Mouse (Mus musculus) T-helper 1 cell (primary cell): ENCODE data around the gene Meis2.

Experiments
- in situ Hi-C: fragments of 300-600 bp; cut with MboI, MseI; formaldehyde crosslinking; loops from one replicate; pipeline ENCODE4 v1.15.1; 2025; ENCODE audit warnings: high pct_unique_total_duplicates

The Meis2 gene

GRCm38 (mm10) chr2:116069451-116070225 lies 4.0 kb upstream of the Meis2 start:
- in situ Hi-C loops, result loop anchor here (5.0 to 10.0 kb wide), 2 partner anchors 215 to 492 kb away; no protein-coding TSS in a partner anchor

GRCm38 (mm10) chr2:116068901-116069300 lies 3.3 kb upstream of the Meis2 start:
- in situ Hi-C loops, result loop anchor here (10.0 kb wide), 1 partner anchor 214 kb away; no protein-coding TSS in a partner anchor

- in situ Hi-C loops, result loop anchor here (10.0 kb wide), 1 partner anchor 214 kb away; no protein-coding TSS in a partner anchor
Observed at GRCm38 (mm10) chr2:116068461-116068860, 2.8 kb upstream of the Meis2 start.

GRCm38 (mm10) chr2:116067711-116068110 lies 2.1 kb upstream of the Meis2 start:
- in situ Hi-C loops, result loop anchor here (10.0 kb wide), 1 partner anchor 213 kb away; no protein-coding TSS in a partner anchor

GRCm38 (mm10) chr2:116067065-116067497 lies 1.4 kb upstream of the Meis2 start:
- in situ Hi-C loops, result loop anchor here (10.0 kb wide), 1 partner anchor 212 kb away; no protein-coding TSS in a partner anchor

GRCm38 (mm10) chr2:116066057-116066941 lies 660 bp upstream of the Meis2 start:
- in situ Hi-C loops, result loop anchor here (10.0 kb wide), 1 partner anchor 211 kb away; no protein-coding TSS in a partner anchor

- in situ Hi-C loops, result loop anchor here (10.0 kb wide), 1 partner anchor 210 kb away; no protein-coding TSS in a partner anchor
Observed at GRCm38 (mm10) chr2:116065057-116065456, 582 bp downstream of the Meis2 start.

GRCm38 (mm10) chr2:116064521-116064920 lies 1.1 kb downstream of the Meis2 start:
- in situ Hi-C loops, result loop anchor here (10.0 kb wide), 1 partner anchor 210 kb away; no protein-coding TSS in a partner anchor

GRCm38 (mm10) chr2:116063819-116064293 lies 1.8 kb downstream of the Meis2 start:
- in situ Hi-C loops, result loop anchor here (10.0 kb wide), 1 partner anchor 209 kb away; no protein-coding TSS in a partner anchor

GRCm38 (mm10) chr2:116062761-116063441 lies 2.7 kb downstream of the Meis2 start:
- in situ Hi-C loops, result loop anchor here (10.0 kb wide), 1 partner anchor 208 kb away; no protein-coding TSS in a partner anchor

- in situ Hi-C loops, result loop anchor here (10.0 kb wide), 1 partner anchor 207 kb away; no protein-coding TSS in a partner anchor
Observed at GRCm38 (mm10) chr2:116062251-116062651, 3.4 kb downstream of the Meis2 start.

- in situ Hi-C loops, result loop anchor here (10.0 kb wide), 1 partner anchor 207 kb away; no protein-coding TSS in a partner anchor
Observed at GRCm38 (mm10) chr2:116061401-116062021, 4.1 kb downstream of the Meis2 start.

- in situ Hi-C loops, result loop anchor here (10.0 kb wide), 1 partner anchor 206 kb away; no protein-coding TSS in a partner anchor
Observed at GRCm38 (mm10) chr2:116060701-116061400, 4.8 kb downstream of the Meis2 start.

GRCm38 (mm10) chr2:116060210-116060609 lies 5.4 kb downstream of the Meis2 start:
- in situ Hi-C loops, result loop anchor here (10.0 kb wide), 1 partner anchor 205 kb away; no protein-coding TSS in a partner anchor

GRCm38 (mm10) chr2:116059661-116060060 lies 6.0 kb downstream of the Meis2 start:
- in situ Hi-C loops, result loop anchor here (10.0 kb wide), 1 partner anchor 205 kb away; no protein-coding TSS in a partner anchor

- in situ Hi-C loops, result no loop called here
Observed at GRCm38 (mm10) chr2:116059066-116059465, 6.6 kb downstream of the Meis2 start.

- in situ Hi-C loops, result no loop called here
Observed at GRCm38 (mm10) chr2:116058511-116058910, 7.1 kb downstream of the Meis2 start.

GRCm38 (mm10) chr2:116056826-116057225 lies 8.8 kb downstream of the Meis2 start:
- in situ Hi-C loops, result no loop called here
